Mouse (Mus musculus): ENCODE measurements around the gene Il17f. TPM values are rescaled to one million over a fixed set of nuclear protein-coding genes. Genes with fewer than 3 reads are reported as not detected.
A peak's percentile ranks its signal among the peaks of the same experiment; 100 is the strongest.
"Not testable (repeated sequence)": the region's sequence is repeated elsewhere in the genome, so short reads cannot be mapped to it uniquely, and the experiment has no call there.

Il17f gene
- total RNA-seq, 2 experiments from 2014 or later = not detected

GRCm38 (mm10) chr1:20778366-20778765, 12.1 kb downstream of the Il17f start:
- H3K4me3 ChIP-seq = no peak overlapping the region
- H3K27ac ChIP-seq = no peak overlapping the region
- no peak for DNase-seq (ENCODE audit: extremely low spot score in 1 of 2, low spot score in 2 of 2)
- intact Hi-C loops (cut with DNase I) = no loop called here
- TF ChIP-seq CTCF (IDR thresholded peaks at IDR 0.05) = no peak

GRCm38 (mm10) chr1:20774026-20774730, 16.2 kb downstream of the Il17f start:
- H3K27ac ChIP-seq; intact Hi-C loops (cut with DNase I); H3K4me3 ChIP-seq; DNase-seq (ENCODE audit: extremely low spot score in 1 of 2, low spot score in 2 of 2): not testable (repeated sequence)

- DNase-seq (ENCODE audit: extremely low spot score in 1 of 2, low spot score in 2 of 2) = no peak
- no peak for TF ChIP-seq CTCF (IDR thresholded peaks at IDR 0.05)
- no peak overlapping the region for H3K27ac ChIP-seq
- intact Hi-C loops (cut with DNase I) = no loop called here
- no peak overlapping the region for H3K4me3 ChIP-seq
These were observed 23.9 kb downstream of the Il17f start for GRCm38 (mm10) chr1:20766526-20766925.

GRCm38 (mm10) chr1:20761411-20761810, 29.0 kb downstream of the Il17f start:
- intact Hi-C loops (cut with DNase I) = no loop called here
- no peak overlapping the region for H3K27ac ChIP-seq
- no peak for DNase-seq (ENCODE audit: extremely low spot score in 1 of 2, low spot score in 2 of 2)
- no peak for TF ChIP-seq CTCF (IDR thresholded peaks at IDR 0.05)
- H3K4me3 ChIP-seq = no peak overlapping the region

GRCm38 (mm10) chr1:20760331-20760730, 30.1 kb downstream of the Il17f start:
- TF ChIP-seq CTCF (IDR thresholded peaks at IDR 0.05) = no peak
- intact Hi-C loops (cut with DNase I) = no loop called here
- H3K4me3 ChIP-seq = no peak overlapping the region
- no peak overlapping the region for H3K27ac ChIP-seq
- no peak for DNase-seq (ENCODE audit: extremely low spot score in 1 of 2, low spot score in 2 of 2)

GRCm38 (mm10) chr1:20759799-20760198, 30.6 kb downstream of the Il17f start:
- intact Hi-C loops (cut with DNase I) = no loop called here
- Histone ChIP-seq H3K27ac (no peak overlapping the region), H3K4me3 (no peak overlapping the region)
- no peak for TF ChIP-seq CTCF (IDR thresholded peaks at IDR 0.05)
- peak; percentile 15 to 59 for DNase-seq (ENCODE audit: extremely low spot score in 1 of 2, low spot score in 2 of 2)

GRCm38 (mm10) chr1:20757586-20757985, 32.8 kb downstream of the Il17f start:
- TF ChIP-seq CTCF (IDR thresholded peaks at IDR 0.05) = no peak
- no peak overlapping the region for H3K27ac ChIP-seq
- no peak for DNase-seq (ENCODE audit: extremely low spot score in 1 of 2, low spot score in 2 of 2)
- no peak overlapping the region for H3K4me3 ChIP-seq
- intact Hi-C loops (cut with DNase I) = no loop called here

GRCm38 (mm10) chr1:20754439-20754838, 36.0 kb downstream of the Il17f start:
- TF ChIP-seq CTCF (IDR thresholded peaks at IDR 0.05) = no peak
- intact Hi-C loops (cut with DNase I) = no loop called here
- Histone ChIP-seq H3K4me3 (no peak overlapping the region), H3K27ac (no peak overlapping the region)
- DNase-seq (ENCODE audit: extremely low spot score in 1 of 2, low spot score in 2 of 2) = no peak

GRCm38 (mm10) chr1:20740496-20740998, 49.9 kb downstream of the Il17f start:
- Histone ChIP-seq H3K27ac (no peak overlapping the region), H3K4me3 (no peak overlapping the region)
- intact Hi-C loops (cut with DNase I) = no loop called here
- no peak for DNase-seq (ENCODE audit: extremely low spot score in 1 of 2, low spot score in 2 of 2)
- TF ChIP-seq CTCF (IDR thresholded peaks at IDR 0.05) = no peak

GRCm38 (mm10) chr1:20738483-20738882, 51.9 kb downstream of the Il17f start:
- H3K4me3 ChIP-seq = no peak overlapping the region
- no peak for DNase-seq (ENCODE audit: extremely low spot score in 1 of 2, low spot score in 2 of 2)
- no peak overlapping the region for H3K27ac ChIP-seq
- peak; percentile 33 for TF ChIP-seq CTCF (IDR thresholded peaks at IDR 0.05)
- intact Hi-C loops (cut with DNase I) = no loop called here

GRCm38 (mm10) chr1:20736572-20736971, 53.8 kb downstream of the Il17f start:
- no peak for TF ChIP-seq CTCF (IDR thresholded peaks at IDR 0.05)
- no peak overlapping the region for H3K27ac ChIP-seq
- intact Hi-C loops (cut with DNase I) = no loop called here
- no peak for DNase-seq (ENCODE audit: extremely low spot score in 1 of 2, low spot score in 2 of 2)
- no peak overlapping the region for H3K4me3 ChIP-seq

GRCm38 (mm10) chr1:20730903-20731302, 59.5 kb downstream of the Il17f start, which contains the start of gene Il17a:
Gene Il17a, plus strand, starts transcription at chr1:20730905.
- intact Hi-C loops (cut with DNase I) = no loop called here
- DNase-seq (ENCODE audit: extremely low spot score in 1 of 2, low spot score in 2 of 2) = no peak
- H3K27ac ChIP-seq = no peak within 1 kb of the TSS
- no peak within 1 kb of the TSS for H3K4me3 ChIP-seq
- TF ChIP-seq CTCF (IDR thresholded peaks at IDR 0.05) = no peak

Other genes starting within 250 kb of the Il17f start
- gene Pkhd1, start 172.6 kb downstream of the Il17f start, total RNA-seq (2021) = under 1 TPM in 1 of 2 experiments, not detected in 1; 0.09 TPM
- gene Il17a, start 59.7 kb downstream of the Il17f start, total RNA-seq (2021) = not detected
- 1 to 10 TPM; 1.9 to 3.4 TPM for gene Mcm3, start 29.7 kb upstream of the Il17f start, total RNA-seq (2021)
- gene Paqr8, start 100.0 kb upstream of the Il17f start, total RNA-seq (2021) = 100 to 1,000 TPM; 128 to 135 TPM
- 1 to 10 TPM; 1.3 to 1.9 TPM for gene Efhc1, start 161.0 kb upstream of the Il17f start, total RNA-seq (2021)

Data from left cerebral cortex, adult 2 months (tissue).